In genomic region chr2:30365281-30366069, GRCm38 (mm10) we compare ENCODE assay signal across 8 mouse cellular contexts. TPM values are rescaled to one million over a fixed set of nuclear protein-coding genes. Genes with fewer than 3 reads are reported as not detected.
DNase-seq lines count a peak whose midpoint lies in the region; ATAC-seq and TF ChIP-seq lines count a peak whose summit lies in the region.

No protein-coding gene starts in this region.

- no peak overlapping the region for H3K27ac ChIP-seq in embryonic fibroblast, embryonic 13.5 days (ENCODE audit: insufficient read depth, low read length)
- no peak overlapping the region for H3K27ac ChIP-seq in kidney, embryonic 16.5 days (ENCODE audit: low read length)
- no peak overlapping the region for H3K27ac ChIP-seq in neural tube, embryonic 12.5 days

- peak overlapping the region; percentile 72 for H3K4me3 ChIP-seq in embryonic fibroblast, embryonic 13.5 days (ENCODE audit: insufficient read depth, low read length)
- peak overlapping the region; percentile 66 for H3K4me3 ChIP-seq in kidney, embryonic 16.5 days (ENCODE audit: low read length)
- H3K4me3 ChIP-seq in neural tube, embryonic 12.5 days: peak overlapping the region; percentile 84

- 88% methylated on average over 2 of the region's 2 CpGs for WGBS in kidney, embryonic 16.5 days
- 88% methylated on average over 2 of the region's 2 CpGs for WGBS in neural tube, embryonic 12.5 days

- H3K27me3 ChIP-seq in kidney, embryonic 16.5 days (ENCODE audit: insufficient read depth, low read length): no peaks in the 10 kb centered on the region
- H3K27me3 ChIP-seq in neural tube, embryonic 12.5 days (replicated peaks): no peaks in the 10 kb centered on the region

- TF ChIP-seq CTCF in embryonic fibroblast, embryonic 13.5 days (IDR thresholded peaks at IDR 0.05; ENCODE audit: borderline replicate concordance, insufficient read depth, low read length): no peak

- H3K9ac ChIP-seq in kidney, embryonic 16.5 days (replicated peaks; ENCODE audit: low read length): peak overlapping the region; percentile 76
- H3K9ac ChIP-seq in neural tube, embryonic 12.5 days: peak overlapping the region; percentile 68

- H3K9me3 ChIP-seq in kidney, embryonic 16.5 days (ENCODE audit: low read length): no peaks in the 10 kb centered on the region
- no peaks in the 10 kb centered on the region for H3K9me3 ChIP-seq in neural tube, embryonic 12.5 days

- H3K4me2 ChIP-seq in kidney, embryonic 16.5 days (replicated peaks; ENCODE audit: low read depth, low read length): peak overlapping the region; percentile 85
- H3K4me2 ChIP-seq in neural tube, embryonic 12.5 days (replicated peaks): peak overlapping the region; percentile 99

- H3K4me1 ChIP-seq in embryonic fibroblast, embryonic 13.5 days (ENCODE audit: control insufficient read depth, insufficient read depth, low read length): 0 out of 2 replicates have a peak, but pooled peaks cover 3% of the 10 kb centered on the region
- H3K4me1 ChIP-seq in kidney, embryonic 16.5 days (ENCODE audit: insufficient read depth, low read length): peaks cover 16% of the 10 kb centered on the region
- peaks cover 13% of the 10 kb centered on the region for H3K4me1 ChIP-seq in neural tube, embryonic 12.5 days

- DNase-seq in kidney, adult 18-20 months: peak; percentile 25
- DNase-seq in kidney, postnatal 14 days: no peak
- no peak for DNase-seq in frontal cortex, postnatal 25 days (ENCODE audit: low spot score in 2 of 2)

- H3K36me3 ChIP-seq in kidney, embryonic 16.5 days (ENCODE audit: insufficient read depth, low read length): peaks cover 34% of the 10 kb centered on the region
- peaks cover 39% of the 10 kb centered on the region for H3K36me3 ChIP-seq in neural tube, embryonic 12.5 days

- ATAC-seq in kidney, embryonic 16.5 days (ENCODE audit: low FRiP score, low TSS enrichment): no peak
- ATAC-seq in neural tube, embryonic 12.5 days (ENCODE audit: low FRiP score, low read depth): no peak
- ATAC-seq in CD4-positive, CD25-positive, alpha-beta regulatory T cell, adult 4 months: no peak
- ATAC-seq in megakaryocyte-erythroid progenitor cell, adult 5-6 weeks (replicated peaks; ENCODE audit: low FRiP score, low TSS enrichment, poor library complexity, severe bottlenecking): no peak

- TF ChIP-seq POLR2A in embryonic fibroblast, embryonic 13.5 days (IDR thresholded peaks at IDR 0.05; ENCODE audit: low read depth, low read length): no peak

RNA-seq across cellular contexts. Expression of gene Miga2, which starts 1.4 kb away (rescaled TPM):
- 15.9 and 16.4 TPM in 2 replicates for polyA plus RNA-seq in embryonic fibroblast, embryonic 13.5 days (2011; ENCODE audit: insufficient read length, low read depth, missing spikeins)
- polyA plus RNA-seq in kidney, embryonic 16.5 days (2015; fragmentation: Nextera tagmentation; extraction: Ambion mirVana): 32.0 and 34.9 TPM in 2 replicates
- polyA plus RNA-seq in neural tube, embryonic 12.5 days (2016; fragmentation: Nextera tagmentation; extraction: Ambion mirVana): 28.5 and 31.8 TPM in 2 replicates
- polyA plus RNA-seq in CD4-positive, CD25-positive, alpha-beta regulatory T cell, adult 4 months (2017; shearing (Covaris generic)): 1 to 10 TPM; 5.0 to 8.3 TPM
- 17.8 and 35.0 TPM in 2 replicates for total RNA-seq in megakaryocyte-erythroid progenitor cell, adult 5-6 weeks (2014; fragmentation: Nextera tagmentation)
- total RNA-seq in megakaryocyte-erythroid progenitor cell, adult 5-6 weeks (2017): 8.0 and 11.4 TPM in 2 replicates

RNA-seq across cellular contexts. Expression of gene Sh3glb2, which starts 6.3 kb away (rescaled TPM):
- 38.8 and 39.7 TPM in 2 replicates for polyA plus RNA-seq in embryonic fibroblast, embryonic 13.5 days (2011; ENCODE audit: insufficient read length, low read depth, missing spikeins)
- 100 and 102 TPM in 2 replicates for polyA plus RNA-seq in kidney, embryonic 16.5 days (2015; fragmentation: Nextera tagmentation; extraction: Ambion mirVana)
- polyA plus RNA-seq in neural tube, embryonic 12.5 days (2016; fragmentation: Nextera tagmentation; extraction: Ambion mirVana): 105 and 118 TPM in 2 replicates
- polyA plus RNA-seq in CD4-positive, CD25-positive, alpha-beta regulatory T cell, adult 4 months (2017; shearing (Covaris generic)): 100 to 1,000 TPM in 1 of 2 experiments, 10 to 100 TPM in 1; 86.1 to 129 TPM
- total RNA-seq in megakaryocyte-erythroid progenitor cell, adult 5-6 weeks (2014; fragmentation: Nextera tagmentation): 47.0 and 48.4 TPM in 2 replicates
- total RNA-seq in megakaryocyte-erythroid progenitor cell, adult 5-6 weeks (2017): 25.7 and 28.5 TPM in 2 replicates

RNA-seq across cellular contexts. Expression of gene Dolpp1, which starts 26.6 kb away (rescaled TPM):
- 26.6 and 33.8 TPM in 2 replicates for polyA plus RNA-seq in embryonic fibroblast, embryonic 13.5 days (2011; ENCODE audit: insufficient read length, low read depth, missing spikeins)
- polyA plus RNA-seq in kidney, embryonic 16.5 days (2015; fragmentation: Nextera tagmentation; extraction: Ambion mirVana): 44.2 and 46.8 TPM in 2 replicates
- polyA plus RNA-seq in neural tube, embryonic 12.5 days (2016; fragmentation: Nextera tagmentation; extraction: Ambion mirVana): 51.9 and 52.3 TPM in 2 replicates
- 10 to 100 TPM; 16.9 to 28.1 TPM for polyA plus RNA-seq in CD4-positive, CD25-positive, alpha-beta regulatory T cell, adult 4 months (2017; shearing (Covaris generic))
- total RNA-seq in megakaryocyte-erythroid progenitor cell, adult 5-6 weeks (2014; fragmentation: Nextera tagmentation): 24.0 and 29.0 TPM in 2 replicates
- 16.3 and 19.7 TPM in 2 replicates for total RNA-seq in megakaryocyte-erythroid progenitor cell, adult 5-6 weeks (2017)

RNA-seq across cellular contexts. Expression of gene Crat, which starts 50.1 kb away (rescaled TPM):
- 22.3 and 29.1 TPM in 2 replicates for polyA plus RNA-seq in embryonic fibroblast, embryonic 13.5 days (2011; ENCODE audit: insufficient read length, low read depth, missing spikeins)
- 40.9 and 44.2 TPM in 2 replicates for polyA plus RNA-seq in kidney, embryonic 16.5 days (2015; fragmentation: Nextera tagmentation; extraction: Ambion mirVana)
- 26.0 and 27.7 TPM in 2 replicates for polyA plus RNA-seq in neural tube, embryonic 12.5 days (2016; fragmentation: Nextera tagmentation; extraction: Ambion mirVana)
- 1 to 10 TPM; 1.1 to 2.2 TPM for polyA plus RNA-seq in CD4-positive, CD25-positive, alpha-beta regulatory T cell, adult 4 months (2017; shearing (Covaris generic))
- total RNA-seq in megakaryocyte-erythroid progenitor cell, adult 5-6 weeks (2014; fragmentation: Nextera tagmentation): 24.3 and 29.2 TPM in 2 replicates
- total RNA-seq in megakaryocyte-erythroid progenitor cell, adult 5-6 weeks (2017): 11.2 and 16.0 TPM in 2 replicates

RNA-seq across cellular contexts. Expression of gene Ptpa, which starts 50.4 kb away (rescaled TPM):
- polyA plus RNA-seq in embryonic fibroblast, embryonic 13.5 days (2011; ENCODE audit: insufficient read length, low read depth, missing spikeins): 126 and 137 TPM in 2 replicates
- 184 and 191 TPM in 2 replicates for polyA plus RNA-seq in kidney, embryonic 16.5 days (2015; fragmentation: Nextera tagmentation; extraction: Ambion mirVana)
- 129 and 135 TPM in 2 replicates for polyA plus RNA-seq in neural tube, embryonic 12.5 days (2016; fragmentation: Nextera tagmentation; extraction: Ambion mirVana)
- polyA plus RNA-seq in CD4-positive, CD25-positive, alpha-beta regulatory T cell, adult 4 months (2017; shearing (Covaris generic)): 10 to 100 TPM; 37.8 to 86.7 TPM
- total RNA-seq in megakaryocyte-erythroid progenitor cell, adult 5-6 weeks (2014; fragmentation: Nextera tagmentation): 228 and 237 TPM in 2 replicates
- 74.1 and 93.5 TPM in 2 replicates for total RNA-seq in megakaryocyte-erythroid progenitor cell, adult 5-6 weeks (2017)
